Mouse (Mus musculus) c-Kit-positive CD71-negative TER-119-negative erythroid progenitor cells, embryonic 14.5 days (primary cell): ENCODE measurements around the gene Rxfp2.

Experiments
- DNase-seq: peaks from one replicate; pipeline ENCODE4 v3.0.0-alpha.2; 2013; ENCODE audit warnings: low read depth

Gene Rxfp2

DNA sequence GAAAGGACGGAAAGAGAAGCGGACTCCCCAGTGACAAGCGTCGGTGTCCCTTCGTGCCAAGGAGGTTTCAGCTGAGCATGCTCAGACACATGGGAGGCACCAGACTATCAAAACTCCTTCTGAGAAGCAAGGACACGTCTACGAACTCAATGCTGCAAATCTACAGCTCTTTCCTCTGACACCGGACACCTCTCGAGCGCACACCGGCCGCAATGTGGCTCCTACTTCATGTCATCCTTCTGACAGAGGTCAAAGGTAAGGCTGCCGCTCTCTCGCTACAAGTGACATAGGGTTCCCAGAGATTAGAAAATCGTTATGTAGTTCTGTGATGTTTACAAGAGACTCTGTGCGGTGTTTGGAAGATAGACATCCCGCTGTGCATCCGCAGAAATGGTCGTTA is at the start of gene Rxfp2:
TSS of gene Rxfp2 (plus strand) at position 20 of the 400 bp plus-strand sequence.
- no peak for DNase-seq

DNA sequence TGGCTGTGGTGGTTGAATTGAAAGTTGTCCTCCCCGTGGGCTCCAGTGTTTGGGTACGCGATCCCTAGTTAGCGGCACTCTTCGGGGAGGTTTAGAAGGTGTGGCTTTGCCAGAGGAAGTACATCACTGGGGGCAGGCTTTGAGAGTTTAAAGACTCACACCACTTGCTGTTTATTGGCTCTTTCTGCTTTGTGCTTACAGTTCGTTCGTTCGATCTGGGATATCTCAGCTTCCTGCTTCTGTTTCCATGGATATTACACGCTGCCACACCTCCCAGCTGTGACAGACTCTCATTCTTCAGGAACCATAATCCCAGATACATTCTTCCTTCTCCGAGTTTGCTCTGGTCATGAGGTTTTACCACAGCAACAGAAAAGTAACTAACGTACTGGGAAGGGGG is 48.2 kb upstream of the Rxfp2 start:
- no peak for DNase-seq

- no peak for DNase-seq
Measured at GRCm38 (mm10) chr5:149977027-149977426, 41.4 kb upstream of the Rxfp2 start.

DNA sequence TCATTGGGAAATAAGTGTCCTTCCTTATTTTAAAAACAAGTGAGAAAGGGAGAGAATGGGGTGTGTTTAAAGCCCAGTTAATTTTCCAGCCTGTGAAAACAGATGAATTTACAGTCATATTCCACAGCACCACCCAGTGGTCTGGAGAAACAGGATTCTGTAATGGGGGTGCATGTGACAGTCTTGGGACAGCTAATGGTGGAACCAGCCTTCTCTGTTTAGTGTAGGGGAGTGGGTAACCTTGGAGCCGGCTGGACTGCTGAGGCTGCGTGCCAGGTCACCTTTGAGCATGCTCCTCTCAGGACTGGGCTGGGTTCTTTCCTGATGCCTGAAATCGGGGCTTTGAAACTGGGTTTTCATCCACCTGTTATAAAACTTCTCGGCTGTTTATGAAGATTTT is 34.9 kb upstream of the Rxfp2 start:
- no peak for DNase-seq

DNA sequence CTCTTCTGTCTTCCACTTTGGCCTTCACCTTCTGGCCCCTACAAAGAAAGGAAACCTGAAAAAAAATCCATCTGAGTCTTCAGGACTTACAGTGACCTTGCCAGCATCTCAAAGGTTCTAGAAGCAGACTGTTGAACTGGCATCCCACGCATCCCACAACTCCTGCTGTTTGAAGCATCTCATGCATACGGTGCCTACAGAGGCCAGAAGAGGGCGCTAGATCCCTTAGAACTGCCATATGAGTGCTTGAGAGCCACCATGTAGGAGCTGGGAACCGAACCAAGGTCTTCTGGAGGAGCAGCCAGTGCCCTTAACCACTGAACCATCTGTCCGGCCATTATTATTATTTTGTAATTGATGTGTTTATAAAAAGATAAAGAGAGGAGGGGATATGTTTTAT is 23.9 kb upstream of the Rxfp2 start:
- DNase-seq: no peak

GRCm38 (mm10) chr5:149996614-149997013 is 21.9 kb upstream of the Rxfp2 start:
- no peak for DNase-seq

DNA sequence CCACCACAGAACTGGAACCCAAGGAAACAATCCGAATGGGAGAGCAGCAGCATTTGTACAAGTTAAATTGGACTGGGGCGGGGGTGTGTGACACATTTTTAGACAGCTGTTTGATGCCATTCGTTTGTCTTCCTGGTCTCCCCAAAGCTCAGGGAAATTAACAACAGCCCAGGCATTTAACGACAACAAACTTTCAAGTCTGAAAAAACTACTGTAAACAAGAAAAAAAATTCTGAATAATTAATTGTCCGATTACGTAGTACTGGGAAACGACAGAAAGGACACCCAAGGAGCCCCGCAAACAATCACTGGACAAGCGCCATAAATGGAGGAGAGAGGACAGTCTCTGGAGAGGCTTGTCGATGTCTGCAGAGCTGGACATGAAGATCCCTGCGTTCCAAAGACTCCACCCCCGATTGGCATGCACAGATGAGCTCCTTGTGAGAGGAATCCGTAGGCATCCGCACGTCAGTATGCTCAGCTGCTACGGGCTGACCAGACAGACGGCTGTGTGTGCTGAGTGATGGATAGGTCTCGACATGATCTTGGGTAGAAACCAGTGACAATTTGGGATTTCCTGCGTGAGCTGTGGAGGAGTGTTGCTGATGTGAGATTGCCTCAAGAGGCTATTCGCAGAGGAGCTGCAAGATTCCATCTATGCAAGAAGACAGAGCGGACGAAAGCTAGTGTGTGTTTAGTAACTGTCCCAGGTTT is 21.0 kb upstream of the Rxfp2 start:
- DNase-seq: no peak

DNA sequence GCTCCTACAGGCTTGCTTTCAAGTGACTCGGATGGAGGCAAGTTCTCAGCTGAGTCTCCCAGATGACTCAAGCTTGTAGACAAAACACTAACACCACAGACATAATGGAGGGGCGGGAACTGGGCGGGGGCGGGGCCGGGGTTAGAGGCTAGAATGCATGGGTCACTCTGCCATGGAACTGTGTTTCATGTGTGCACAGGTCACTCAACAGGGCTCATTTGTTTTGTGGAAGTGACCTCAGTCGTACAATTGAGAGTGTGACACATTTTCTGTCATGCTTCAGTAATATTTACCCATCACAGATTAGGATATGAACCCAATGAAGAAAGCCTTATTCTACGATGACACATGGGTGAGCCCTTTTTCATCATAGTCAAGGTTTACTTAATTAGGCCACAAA is 20.2 kb upstream of the Rxfp2 start:
- no peak for DNase-seq

GRCm38 (mm10) chr5:150005355-150005754 is 13.1 kb upstream of the Rxfp2 start:
- DNase-seq: no peak

- no peak for DNase-seq
Measured at GRCm38 (mm10) chr5:150016861-150017260, 1.6 kb upstream of the Rxfp2 start.

- DNase-seq: no peak
Measured at GRCm38 (mm10) chr5:150017672-150018071, 803 bp upstream of the Rxfp2 start.

DNA sequence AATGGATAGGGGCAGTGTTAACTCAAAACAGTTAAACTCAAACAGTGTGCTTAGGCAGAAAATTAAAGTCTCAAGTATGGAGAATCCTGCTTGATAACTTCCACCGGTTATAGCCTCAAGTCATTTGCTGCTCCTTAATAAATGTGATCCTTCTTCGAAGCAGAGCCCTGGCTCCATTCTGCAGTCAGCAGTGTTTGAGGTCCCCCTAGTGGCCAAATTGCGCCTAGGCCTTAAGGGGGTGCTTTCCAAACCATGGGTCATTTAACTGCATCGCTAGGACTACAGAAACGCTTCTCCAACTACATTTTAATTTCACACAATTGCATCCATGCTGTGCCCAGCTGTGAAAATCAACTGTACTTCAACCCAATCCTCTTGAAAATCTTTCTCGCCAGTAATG is 2.4 kb downstream of the Rxfp2 start:
- DNase-seq: peak; percentile 40

DNA sequence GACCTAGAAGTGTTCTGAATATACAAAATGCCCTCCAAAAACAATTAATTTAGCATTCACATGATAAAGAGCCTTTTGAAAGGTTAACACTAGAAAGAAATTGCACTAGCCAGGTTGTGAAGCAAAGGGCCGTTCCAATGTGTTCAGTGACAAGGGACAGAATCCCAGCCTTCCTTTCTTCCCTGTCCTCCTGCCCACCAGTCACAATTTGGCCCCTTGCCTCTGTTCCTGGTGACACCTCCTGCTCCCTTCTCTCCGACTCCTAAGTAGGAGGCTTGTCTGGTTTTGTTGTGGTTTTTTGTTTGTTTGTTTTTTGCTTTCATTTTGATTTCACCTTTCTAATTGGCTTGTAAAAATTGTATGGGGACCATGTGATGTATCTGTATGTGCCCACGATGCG is 3.3 kb downstream of the Rxfp2 start:
- no peak for DNase-seq

GRCm38 (mm10) chr5:150022556-150022955 is 4.1 kb downstream of the Rxfp2 start:
- DNase-seq: no peak

DNA sequence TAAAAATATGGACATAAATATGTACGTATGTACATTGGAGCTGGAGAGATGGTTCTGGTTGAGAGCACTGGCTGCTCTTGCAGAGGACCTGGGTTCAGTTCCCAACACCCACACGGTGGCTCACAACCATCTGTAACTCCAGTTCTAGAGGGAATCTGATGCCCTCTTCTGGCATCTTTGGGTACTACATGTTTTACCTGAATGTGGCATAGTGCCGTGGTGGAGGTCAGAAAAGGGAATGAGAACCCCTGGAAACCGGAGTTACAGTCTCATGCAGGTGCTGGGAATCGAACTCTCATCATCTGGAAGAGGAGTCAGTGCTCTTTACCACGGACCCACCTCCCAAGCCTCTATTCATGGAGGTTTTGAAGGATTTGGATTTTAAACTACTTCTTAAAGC is 5.0 kb downstream of the Rxfp2 start:
- DNase-seq: no peak

GRCm38 (mm10) chr5:150024188-150024587 is 5.7 kb downstream of the Rxfp2 start:
- DNase-seq: no peak

DNA sequence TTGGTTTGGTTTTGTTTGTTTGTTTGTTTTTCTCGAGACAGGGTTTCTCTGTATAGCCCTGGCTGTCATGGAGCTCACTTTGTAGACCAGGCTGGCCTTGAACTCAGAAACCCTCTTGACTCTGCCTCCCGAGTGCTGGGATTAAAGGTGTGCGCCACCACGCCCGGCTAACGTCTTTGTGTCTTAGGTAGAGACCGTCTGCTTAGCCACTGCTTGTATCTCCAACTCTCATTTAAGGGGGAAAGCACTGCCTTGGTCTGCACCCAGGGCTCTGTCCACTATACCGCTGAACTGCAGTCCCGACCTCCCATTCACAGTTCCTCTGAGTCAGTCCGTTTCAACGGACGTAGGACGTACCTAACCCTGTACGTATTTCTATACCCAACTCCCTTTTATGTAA is 6.4 kb downstream of the Rxfp2 start:
- DNase-seq: no peak

DNA sequence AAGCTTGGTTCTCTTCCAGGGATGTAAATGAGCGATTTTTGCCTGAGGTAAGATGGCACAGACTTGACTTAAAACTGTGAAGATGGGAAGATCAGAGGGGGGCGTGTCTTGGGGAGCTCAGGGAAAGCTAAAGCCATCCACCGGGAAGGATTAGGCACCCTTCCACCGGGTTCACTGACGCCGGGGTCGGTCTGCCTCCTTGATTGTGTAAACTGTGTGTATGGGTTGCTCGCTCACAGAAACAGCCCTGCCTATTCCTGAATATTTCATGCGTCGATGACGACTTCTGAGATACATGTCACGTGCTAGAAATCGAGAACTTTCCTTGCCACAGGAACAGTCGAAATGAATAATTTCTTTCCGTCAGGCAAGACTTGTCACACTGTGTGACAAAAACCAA is 6.9 kb downstream of the Rxfp2 start:
- no peak for DNase-seq

- DNase-seq: no peak
Measured at GRCm38 (mm10) chr5:150026509-150027087, 8.1 kb downstream of the Rxfp2 start.

DNA sequence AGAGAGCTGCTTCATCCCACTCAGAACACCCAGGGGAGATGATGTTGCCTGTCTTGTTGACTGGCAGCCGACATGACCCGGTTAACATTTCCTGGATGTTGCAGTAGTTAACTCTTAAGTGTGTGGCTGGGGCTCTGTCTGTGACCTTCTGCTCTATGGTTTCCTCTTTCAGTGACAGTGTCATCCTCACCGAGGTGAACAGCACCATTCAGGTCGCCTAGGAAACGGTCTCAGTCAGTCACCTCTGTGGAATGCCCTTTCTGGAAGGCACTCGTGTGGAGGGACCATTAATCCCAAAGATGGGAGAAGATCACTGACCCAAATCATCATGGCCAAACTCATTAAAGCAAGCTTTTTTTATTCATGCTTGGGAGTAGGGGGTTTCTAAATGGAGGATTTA is 12.7 kb downstream of the Rxfp2 start:
- no peak for DNase-seq

DNA sequence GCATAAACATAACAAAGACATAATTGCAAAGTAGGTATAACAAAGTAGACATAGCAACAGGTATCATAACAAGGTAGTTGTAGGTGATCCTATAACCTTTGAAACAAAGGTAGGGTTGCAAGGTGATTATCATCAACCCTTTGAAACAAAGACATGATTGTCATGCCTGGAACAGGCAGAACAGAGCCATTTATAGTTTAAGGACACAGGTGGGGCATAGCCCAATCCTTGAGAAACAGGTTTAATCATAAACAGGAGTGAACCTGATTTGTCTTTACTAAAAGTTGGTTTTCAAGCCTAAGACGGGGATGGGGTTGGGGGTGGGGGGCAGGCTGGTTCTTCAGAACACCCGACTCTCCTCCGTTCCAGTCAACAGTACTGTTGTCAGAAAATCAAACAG is 13.2 kb downstream of the Rxfp2 start:
- DNase-seq: no peak

- DNase-seq: no peak
Measured at GRCm38 (mm10) chr5:150032075-150032492, 13.6 kb downstream of the Rxfp2 start.

DNA sequence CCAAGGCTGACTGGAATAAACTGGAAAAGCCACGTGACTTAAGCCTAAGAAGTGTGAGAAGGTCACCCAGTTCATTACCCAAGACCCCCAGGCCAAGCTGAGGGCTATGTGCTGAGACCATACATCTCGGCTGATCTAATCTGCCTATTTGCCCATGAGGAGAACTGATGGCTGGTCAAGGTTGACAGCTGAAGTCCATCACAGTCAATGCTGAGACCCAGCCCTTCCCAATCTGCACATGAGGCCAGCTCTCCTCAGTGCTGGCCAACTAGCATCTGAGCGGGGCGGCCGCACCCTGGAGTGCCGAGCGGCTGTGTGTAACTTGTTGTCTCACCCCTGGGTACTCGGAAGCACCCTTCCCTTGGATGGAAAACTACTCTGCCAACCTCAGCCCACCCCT is 17.8 kb downstream of the Rxfp2 start:
- DNase-seq: no peak

DNA sequence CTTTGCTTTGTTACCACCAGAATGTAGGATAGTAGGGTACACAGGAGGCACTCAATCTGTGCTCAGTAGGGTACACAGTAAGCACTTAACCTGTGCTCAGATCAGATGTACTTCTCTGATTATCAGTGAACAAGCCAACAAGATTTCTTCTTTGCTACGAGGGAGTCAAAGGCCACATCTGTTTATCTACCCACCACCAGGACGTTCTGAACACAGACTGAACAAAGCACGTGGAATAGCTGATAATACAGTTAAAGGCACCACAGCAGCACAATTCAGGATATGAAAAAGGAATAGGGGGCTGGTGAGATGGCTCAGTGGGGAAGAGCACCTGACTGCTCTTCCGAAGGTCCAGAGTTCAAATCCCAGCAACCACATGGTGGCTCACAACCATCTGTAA is 18.4 kb downstream of the Rxfp2 start:
- no peak for DNase-seq
